Mouse (Mus musculus) intestine, embryonic 14.5 days (tissue): ENCODE results near the gene Serpina3b. TPM values are rescaled to one million over a fixed set of nuclear protein-coding genes. Genes with fewer than 3 reads are reported as not detected.

Source experiments
- ATAC-seq: fragments of 200-750 bp; cut with Nextera tagmentation; replicated peaks from 2 replicates; pipeline ENCODE4 v1.8.0; 2017; ENCODE audit warnings: low read depth, moderate number of reproducible peaks, moderate TSS enrichment, moderate library complexity; ENCODE audit not compliant: low FRiP score, low TSS enrichment
- DNase-seq: peaks from one replicate; pipeline ENCODE4 v3.0.0-alpha.2; 2018; ENCODE audit warnings: low spot score
- H3K27ac ChIP-seq: fragments of 300-500 bp; sonication (generic); 2 replicates; pipeline ENCODE4 v1.5.1; 2014; ENCODE audit warnings: low read depth, mild to moderate bottlenecking, control low read depth
- H3K27me3 ChIP-seq: fragments of 300-500 bp; sonication (generic); replicated peaks from 2 replicates; pipeline ENCODE4 v1.6.1; 2014; ENCODE audit warnings: low read length, control low read depth; ENCODE audit not compliant: control insufficient read depth, insufficient read depth
- H3K36me3 ChIP-seq: fragments of 300-500 bp; sonication (generic); 2 replicates; pipeline ENCODE4 v1.6.1; 2014; ENCODE audit warnings: low read length, control low read depth; ENCODE audit not compliant: control insufficient read depth, insufficient read depth
- H3K4me1 ChIP-seq: fragments of 300-500 bp; sonication (generic); replicated peaks from 2 replicates; pipeline ENCODE4 v1.6.1; 2014; ENCODE audit warnings: low read length, control low read depth, mixed read lengths; ENCODE audit not compliant: control insufficient read depth, insufficient read depth
- H3K4me2 ChIP-seq: fragments of 300-500 bp; sonication (generic); 2 replicates; pipeline ENCODE4 v1.6.1; 2014; ENCODE audit warnings: low read length
- H3K4me3 ChIP-seq: fragments of 300-500 bp; sonication (generic); 2 replicates; pipeline ENCODE4 v1.5.1; 2014; ENCODE audit warnings: low read depth, low read length, control low read depth, mixed read lengths
- H3K9ac ChIP-seq: fragments of 300-500 bp; sonication (generic); 2 replicates; pipeline ENCODE4 v1.6.1; 2014; ENCODE audit warnings: mild to moderate bottlenecking, low read length
- H3K9me3 ChIP-seq: fragments of 300-500 bp; sonication (generic); 2 replicates; pipeline ENCODE4 v1.6.1; 2016; ENCODE audit warnings: low read length, control low read depth; ENCODE audit not compliant: control insufficient read depth
- WGBS: fragments of 180-500 bp; shearing (Covaris S2); extraction: QIAGEN DNeasy Blood & Tissue Kit; methylation state at CpG from one replicate; pipeline ENCODE4 v1.1.7; 2014; 5-methylcytosine and 5-hydroxymethylcytosine counted together
- polyA plus RNA-seq: library from polyadenylated mRNA; unstranded; fragments of >200 nt; fragmentation: Nextera tagmentation; extraction: Ambion mirVana; gene quantifications from 2 replicates; pipeline ENCODE4 v1.2.1, GENCODE M21; 2014

Serpina3b gene
- polyA plus RNA-seq, 1 experiment from 2014 or later = not detected

- H3K27me3 ChIP-seq = no peaks in the 10 kb centered on the region
- H3K4me2 ChIP-seq = no peak overlapping the region
- no peak overlapping the region for H3K9ac ChIP-seq
- H3K4me1 ChIP-seq = no peaks in the 10 kb centered on the region
- 86% methylated on average over 2 of the region's 2 CpGs for WGBS
- no peaks in the 10 kb centered on the region for H3K9me3 ChIP-seq
- DNase-seq (no peak), ATAC-seq (no peak)
- H3K36me3 ChIP-seq = no peaks in the 10 kb centered on the region
- no peak overlapping the region for H3K27ac ChIP-seq
- H3K4me3 ChIP-seq = no peak overlapping the region
Observed at GRCm38 (mm10) chr12:104145571-104145970, 17.8 kb downstream of the Serpina3b start.

GRCm38 (mm10) chr12:104151989-104152388 lies 24.2 kb downstream of the Serpina3b start:
- DNase-seq (peak; percentile 0), ATAC-seq (no peak)
- 88% methylated on average over 2 of the region's 2 CpGs for WGBS
- H3K9ac ChIP-seq = no peak overlapping the region
- no peaks in the 10 kb centered on the region for H3K27me3 ChIP-seq
- H3K9me3 ChIP-seq = no peaks in the 10 kb centered on the region
- no peaks in the 10 kb centered on the region for H3K4me1 ChIP-seq
- no peak overlapping the region for H3K4me3 ChIP-seq
- no peak overlapping the region for H3K27ac ChIP-seq
- no peaks in the 10 kb centered on the region for H3K36me3 ChIP-seq
- H3K4me2 ChIP-seq = no peak overlapping the region

- DNase-seq = peak; percentile 31
- Histone ChIP-seq H3K27me3 (no peaks in the 10 kb centered on the region), H3K4me1 (no peaks in the 10 kb centered on the region), H3K9ac (no peak overlapping the region), H3K27ac (no peak overlapping the region), H3K36me3 (no peaks in the 10 kb centered on the region), H3K4me3 (no peak overlapping the region), H3K9me3 (no peaks in the 10 kb centered on the region), H3K4me2 (no peak overlapping the region)
- no peak for ATAC-seq
- WGBS = 74% methylated on average over 3 of the region's 3 CpGs
Observed at GRCm38 (mm10) chr12:104153041-104153645, 25.3 kb downstream of the Serpina3b start.

- WGBS = 93% methylated on average over 2 of the region's 2 CpGs
- no peaks in the 10 kb centered on the region for H3K4me1 ChIP-seq
- no peak within 1 kb of the TSS for H3K4me3 ChIP-seq
Observed at GRCm38 (mm10) chr12:104153656-104154055, 25.9 kb downstream of the Serpina3b start, which contains the start of gene Serpina3c. Gene Serpina3c, minus strand, starts transcription at chr12:104153870.

GRCm38 (mm10) chr12:104174747-104175146 lies 47.0 kb downstream of the Serpina3b start:
- Histone ChIP-seq H3K4me2 (no peak overlapping the region), H3K9ac (no peak overlapping the region), H3K36me3 (no peaks in the 10 kb centered on the region), H3K4me1 (no peaks in the 10 kb centered on the region), H3K27ac (no peak overlapping the region), H3K27me3 (no peaks in the 10 kb centered on the region), H3K9me3 (no peaks in the 10 kb centered on the region), H3K4me3 (no peak overlapping the region)
- WGBS = 61% methylated on average over 3 of the region's 3 CpGs
- DNase-seq = no peak
- no peak for ATAC-seq

More at GRCm38 (mm10) chr12:104153656-104154055, 25.9 kb downstream of the Serpina3b start, which contains the start of gene Serpina3c:
- H3K9me3 ChIP-seq = no peaks in the 10 kb centered on the region
- no peaks in the 10 kb centered on the region for H3K36me3 ChIP-seq
- no peak within 1 kb of the TSS for H3K27ac ChIP-seq
- H3K9ac ChIP-seq = no peak within 1 kb of the TSS
- no peak for ATAC-seq
- peak; percentile 31 for DNase-seq
- H3K4me2 ChIP-seq = no peak within 1 kb of the TSS
- H3K27me3 ChIP-seq = no peaks in the 10 kb centered on the region

- ATAC-seq = no peak
- 79% methylated on average over 3 of the region's 3 CpGs for WGBS
Observed at GRCm38 (mm10) chr12:104175636-104176035, 47.8 kb downstream of the Serpina3b start.

GRCm38 (mm10) chr12:104178577-104178976 lies 50.8 kb downstream of the Serpina3b start:
- Histone ChIP-seq H3K4me3 (no peak overlapping the region), H3K4me1 (no peaks in the 10 kb centered on the region), H3K9me3 (no peaks in the 10 kb centered on the region), H3K36me3 (no peaks in the 10 kb centered on the region), H3K27ac (no peak overlapping the region), H3K4me2 (no peak overlapping the region), H3K27me3 (no peaks in the 10 kb centered on the region), H3K9ac (no peak overlapping the region)
- no peak for ATAC-seq
- DNase-seq = no peak

More at GRCm38 (mm10) chr12:104175636-104176035, 47.8 kb downstream of the Serpina3b start:
- Histone ChIP-seq H3K27ac (no peak overlapping the region), H3K36me3 (no peaks in the 10 kb centered on the region), H3K27me3 (no peaks in the 10 kb centered on the region), H3K4me1 (no peaks in the 10 kb centered on the region), H3K4me3 (no peak overlapping the region), H3K9ac (no peak overlapping the region), H3K9me3 (no peaks in the 10 kb centered on the region), H3K4me2 (no peak overlapping the region)
- no peak for DNase-seq

- no peak overlapping the region for H3K27ac ChIP-seq
- no peaks in the 10 kb centered on the region for H3K9me3 ChIP-seq
- no peaks in the 10 kb centered on the region for H3K27me3 ChIP-seq
- ATAC-seq (no peak), DNase-seq (no peak)
- H3K9ac ChIP-seq = no peak overlapping the region
- no peaks in the 10 kb centered on the region for H3K36me3 ChIP-seq
- WGBS = 76% methylated on average over 2 of the region's 2 CpGs
- no peak overlapping the region for H3K4me3 ChIP-seq
- H3K4me1 ChIP-seq = no peaks in the 10 kb centered on the region
- no peak overlapping the region for H3K4me2 ChIP-seq
Observed at GRCm38 (mm10) chr12:104178987-104179386, 51.2 kb downstream of the Serpina3b start.

GRCm38 (mm10) chr12:104185046-104185445 lies 57.2 kb downstream of the Serpina3b start:
- Histone ChIP-seq H3K4me3 (no peak overlapping the region), H3K4me2 (no peak overlapping the region), H3K36me3 (no peaks in the 10 kb centered on the region), H3K4me1 (no peaks in the 10 kb centered on the region), H3K9me3 (no peaks in the 10 kb centered on the region), H3K27ac (no peak overlapping the region), H3K27me3 (no peaks in the 10 kb centered on the region), H3K9ac (no peak overlapping the region)
- WGBS = 74% methylated on average over 4 of the region's 4 CpGs
- no peak for DNase-seq
- no peak for ATAC-seq
